Mouse (Mus musculus) megakaryocyte, embryonic 14.5 days (primary cell): ENCODE measurements around the gene Tenm3.

Experiments
- FLI1 ChIP-seq: IDR thresholded peaks from 2 replicates; pipeline ENCODE4 v1.6.1; 2012; ENCODE audit warnings: low read length, inconsistent platforms, mixed read lengths
- GATA1 ChIP-seq: IDR thresholded peaks from 3 replicates; pipeline ENCODE4 v1.6.1; 2012; ENCODE audit warnings: mixed read lengths, low read length, inconsistent platforms, borderline replicate concordance

DNA sequence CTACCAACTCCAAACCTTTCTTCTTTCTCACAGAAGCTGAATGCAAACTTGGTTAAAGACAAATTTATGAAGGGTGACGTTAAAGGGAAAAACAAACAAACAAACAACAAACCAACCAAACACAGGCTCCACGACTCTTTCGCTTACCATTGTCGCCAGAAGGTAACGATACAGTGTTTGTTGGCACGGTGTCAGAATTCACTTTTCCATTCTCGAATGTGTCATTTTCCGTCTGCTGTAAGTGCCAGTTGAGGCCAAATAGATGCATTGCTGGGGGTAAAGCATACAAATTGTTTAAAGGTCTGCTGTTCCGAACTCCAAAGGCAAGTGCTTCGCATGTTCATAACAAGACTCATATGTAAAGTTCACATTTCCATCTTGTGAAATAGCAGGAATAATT lies 476.6 kb downstream of the Tenm3 start:
- TF ChIP-seq FLI1, result no peak
- TF ChIP-seq GATA1, result no peak
